Mouse (Mus musculus) thymus, adult 2 months (tissue): ENCODE measurements around the gene Olfr221. TPM values are rescaled to one million over a fixed set of nuclear protein-coding genes. Genes with fewer than 3 reads are reported as not detected.
A peak's percentile ranks its signal among the peaks of the same experiment; 100 is the strongest.

Experiments used
- DNase-seq: peaks from one replicate; pipeline ENCODE4 v3.0.0; 2021
- H3K27ac ChIP-seq: fragments of 200-500 bp; 2 replicates; pipeline ENCODE4 v1.5.1; 2012; ENCODE audit warnings: low read length, control low read depth; ENCODE audit not compliant: control insufficient read depth, insufficient read depth
- H3K27me3 ChIP-seq: fragments of 200-500 bp; 2 replicates; pipeline ENCODE4 v1.6.1; 2012; ENCODE audit warnings: mild to moderate bottlenecking, low read length, moderate library complexity, mixed read lengths; ENCODE audit not compliant: control insufficient read depth, insufficient read depth
- H3K36me3 ChIP-seq: fragments of 200-500 bp; 2 replicates; pipeline ENCODE4 v1.6.1; 2012; ENCODE audit warnings: mild to moderate bottlenecking, low read length, moderate library complexity; ENCODE audit not compliant: control insufficient read depth, insufficient read depth
- H3K4me1 ChIP-seq: fragments of 200-500 bp; replicated peaks from 2 replicates; pipeline ENCODE4 v1.6.1; 2012; ENCODE audit warnings: low read length; ENCODE audit not compliant: control insufficient read depth, insufficient read depth
- H3K4me3 ChIP-seq: fragments of 200-500 bp; 2 replicates; pipeline ENCODE4 v1.5.1; 2012; ENCODE audit warnings: mild to moderate bottlenecking, low read length, control low read depth, moderate library complexity; ENCODE audit not compliant: control insufficient read depth, insufficient read depth
- CTCF ChIP-seq: fragments of 200-500 bp; IDR thresholded peaks from 2 replicates; pipeline ENCODE4 v1.5.1; 2012; ENCODE audit warnings: mild to moderate bottlenecking, control low read depth, low read length, moderate library complexity, borderline replicate concordance; ENCODE audit not compliant: control insufficient read depth, poor library complexity, insufficient read depth; ENCODE audit errors: extremely low read depth
- POLR2A ChIP-seq: fragments of 200-500 bp; IDR thresholded peaks from 2 replicates; pipeline ENCODE4 v1.6.1; 2012; ENCODE audit warnings: mild to moderate bottlenecking, low read length, control low read depth, moderate library complexity; ENCODE audit not compliant: control insufficient read depth, poor library complexity, insufficient read depth; ENCODE audit errors: extremely low read depth
- WGBS: fragments of 180-500 bp; shearing (Covaris S2); methylation state at CpG from one replicate; pipeline ENCODE4 v1.1.7; 2018; 5-methylcytosine and 5-hydroxymethylcytosine counted together
- polyA plus RNA-seq: library from polyadenylated mRNA; depleted of rRNA; stranded (reverse); fragments of >200 nt; gene quantifications from 2 replicates; pipeline ENCODE4 v1.2.3, GENCODE M21; 2012

Gene Olfr221
- polyA plus RNA-seq, 1 experiment: not detected

DNA sequence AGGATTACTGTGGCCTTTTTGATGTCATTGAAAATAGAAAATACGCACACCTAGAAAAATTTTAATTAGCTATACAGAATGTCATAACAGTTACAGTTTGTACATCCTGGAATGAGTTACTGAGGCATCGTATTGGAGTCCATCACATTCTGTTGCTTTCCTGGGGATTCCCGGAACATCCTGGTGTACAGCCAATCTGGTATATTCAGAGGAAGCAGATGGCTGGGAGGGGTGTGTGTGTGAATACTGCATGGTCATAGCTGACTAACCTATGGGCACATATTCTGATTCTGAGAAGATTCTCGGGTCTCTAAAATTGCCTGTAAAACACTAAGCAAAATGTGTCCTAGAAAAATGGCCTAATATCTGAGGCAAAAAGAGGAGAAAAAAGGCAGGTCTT lies 30.2 kb downstream of the Olfr221 start:
- WGBS: 91% methylated on average over 4 of the region's 4 CpGs
- Histone ChIP-seq H3K27me3 (no peaks in the 10 kb centered on the region), H3K36me3 (peaks cover 2% of the 10 kb centered on the region), H3K4me1 (peaks cover 41% of the 10 kb centered on the region), H3K27ac (no peak overlapping the region), H3K4me3 (no peak overlapping the region)
- TF ChIP-seq POLR2A (no peak), CTCF (no peak)
- no peak for DNase-seq

- H3K36me3 ChIP-seq: peaks cover 6% of the 10 kb centered on the region
- 73% methylated on average over 1 of the region's 1 CpGs for WGBS
- no peak for DNase-seq
- no peak for TF ChIP-seq POLR2A
- TF ChIP-seq CTCF: no peak
- peaks cover 43% of the 10 kb centered on the region for H3K4me1 ChIP-seq
- no peak overlapping the region for H3K27ac ChIP-seq
- H3K4me3 ChIP-seq: no peak overlapping the region
- H3K27me3 ChIP-seq: no peaks in the 10 kb centered on the region
Measured at GRCm38 (mm10) chr14:52011683-52012082, 30.6 kb downstream of the Olfr221 start.

- no peak overlapping the region for H3K27ac ChIP-seq
- DNase-seq: peak; percentile 23
- H3K27me3 ChIP-seq: no peaks in the 10 kb centered on the region
- peaks cover 52% of the 10 kb centered on the region for H3K4me1 ChIP-seq
- 88% methylated on average over 9 of the region's 9 CpGs for WGBS
- H3K36me3 ChIP-seq: peaks cover 12% of the 10 kb centered on the region
- TF ChIP-seq CTCF (no peak), POLR2A (no peak)
- H3K4me3 ChIP-seq: no peak overlapping the region
Measured at GRCm38 (mm10) chr14:52010446-52011111, 31.7 kb downstream of the Olfr221 start.

- Histone ChIP-seq H3K36me3 (peaks cover 12% of the 10 kb centered on the region), H3K4me3 (no peak overlapping the region), H3K27me3 (no peaks in the 10 kb centered on the region), H3K4me1 (peaks cover 54% of the 10 kb centered on the region), H3K27ac (no peak overlapping the region)
- 93% methylated on average over 6 of the region's 6 CpGs for WGBS
- DNase-seq: no peak
- no peak for TF ChIP-seq POLR2A
Measured at GRCm38 (mm10) chr14:52009841-52010240, 32.4 kb downstream of the Olfr221 start.

DNA sequence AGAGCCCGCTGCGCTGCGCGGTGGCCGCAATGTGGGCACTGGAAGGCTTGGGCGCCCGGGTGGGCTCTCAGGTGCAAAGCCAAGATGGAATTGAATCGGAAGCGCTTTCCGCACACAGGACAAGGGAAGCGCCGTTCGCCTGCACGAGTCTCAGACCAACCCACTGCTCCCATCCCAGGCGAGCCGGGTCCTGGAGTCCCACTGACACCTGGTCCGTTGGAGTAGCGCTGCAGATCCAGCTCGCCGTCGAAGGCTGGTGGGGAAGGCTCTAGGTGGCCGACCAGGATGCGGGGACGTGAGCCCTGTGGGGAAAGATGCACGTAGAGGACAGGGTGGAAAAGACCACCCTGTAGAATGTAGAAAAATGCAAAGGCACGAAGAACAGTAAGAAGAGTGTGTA lies 32.9 kb downstream of the Olfr221 start:
- no peak overlapping the region for H3K4me3 ChIP-seq
- peaks cover 59% of the 10 kb centered on the region for H3K4me1 ChIP-seq
- 94% methylated on average over 26 of the region's 26 CpGs for WGBS
- H3K27me3 ChIP-seq: no peaks in the 10 kb centered on the region
- no peak for TF ChIP-seq CTCF
- TF ChIP-seq POLR2A: no peak
- H3K27ac ChIP-seq: peak overlapping the region; percentile 37
- H3K36me3 ChIP-seq: peaks cover 12% of the 10 kb centered on the region
- no peak for DNase-seq

- TF ChIP-seq POLR2A: no peak; the same call in 1 of the 2 replicates
- peak; percentile 99 for TF ChIP-seq CTCF
- no peaks in the 10 kb centered on the region for H3K27me3 ChIP-seq
- H3K4me1 ChIP-seq: peaks cover 63% of the 10 kb centered on the region
- peak overlapping the region; percentile 82 for H3K27ac ChIP-seq
- H3K4me3 ChIP-seq: peak overlapping the region; percentile 49
- 14% methylated on average over 38 of the region's 38 CpGs for WGBS
- peaks cover 12% of the 10 kb centered on the region for H3K36me3 ChIP-seq
- peak; percentile 95 for DNase-seq
Measured at GRCm38 (mm10) chr14:52008321-52009203, 33.7 kb downstream of the Olfr221 start.

DNA sequence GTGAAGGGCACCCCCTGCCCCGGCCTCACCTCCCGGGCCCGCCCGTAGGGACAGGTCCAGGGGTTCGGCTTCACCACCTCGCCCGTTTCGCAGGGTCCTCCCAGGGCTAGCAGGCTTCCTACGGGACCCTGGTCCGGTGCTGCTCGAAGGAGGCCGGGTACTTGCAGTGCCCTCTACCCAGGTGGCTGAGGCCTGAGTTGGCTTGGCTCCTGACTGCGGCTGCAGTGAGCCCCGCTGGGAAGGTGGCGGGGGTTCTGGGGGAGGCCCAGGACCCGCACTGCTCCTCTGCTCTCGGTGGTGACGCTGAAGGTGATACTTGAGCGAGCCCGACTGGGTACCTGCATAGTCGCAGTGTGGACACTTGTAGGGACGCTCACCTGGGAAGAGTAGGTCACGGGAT lies 35.5 kb downstream of the Olfr221 start:
- DNase-seq: peak; percentile 13
- H3K27ac ChIP-seq: no peak overlapping the region
- WGBS: over 99% methylated on average over 23 of the region's 23 CpGs

More for the DNA sequence above, 35.5 kb downstream of the Olfr221 start:
- Histone ChIP-seq H3K36me3 (peaks cover 12% of the 10 kb centered on the region), H3K27me3 (no peaks in the 10 kb centered on the region), H3K4me1 (peaks cover 59% of the 10 kb centered on the region), H3K4me3 (no peak overlapping the region)
- TF ChIP-seq CTCF (no peak), POLR2A (no peak)
